Mouse (Mus musculus) embryo, embryonic 9.5 days (tissue): ENCODE measurements at regions not wholly inside any gene's neighbourhood (a gene's known extent, or its start where the extent isn't known, plus 50 kb on each side); places are given as distances from the start of the nearest gene placed in this dataset.
A peak's percentile ranks its signal among the peaks of the same experiment; 100 is the strongest.

Experiments used
- DNase-seq: peaks from one replicate; pipeline ENCODE4 v3.0.0-alpha.2; 2017; ENCODE audit errors: extremely low spot score

DNA sequence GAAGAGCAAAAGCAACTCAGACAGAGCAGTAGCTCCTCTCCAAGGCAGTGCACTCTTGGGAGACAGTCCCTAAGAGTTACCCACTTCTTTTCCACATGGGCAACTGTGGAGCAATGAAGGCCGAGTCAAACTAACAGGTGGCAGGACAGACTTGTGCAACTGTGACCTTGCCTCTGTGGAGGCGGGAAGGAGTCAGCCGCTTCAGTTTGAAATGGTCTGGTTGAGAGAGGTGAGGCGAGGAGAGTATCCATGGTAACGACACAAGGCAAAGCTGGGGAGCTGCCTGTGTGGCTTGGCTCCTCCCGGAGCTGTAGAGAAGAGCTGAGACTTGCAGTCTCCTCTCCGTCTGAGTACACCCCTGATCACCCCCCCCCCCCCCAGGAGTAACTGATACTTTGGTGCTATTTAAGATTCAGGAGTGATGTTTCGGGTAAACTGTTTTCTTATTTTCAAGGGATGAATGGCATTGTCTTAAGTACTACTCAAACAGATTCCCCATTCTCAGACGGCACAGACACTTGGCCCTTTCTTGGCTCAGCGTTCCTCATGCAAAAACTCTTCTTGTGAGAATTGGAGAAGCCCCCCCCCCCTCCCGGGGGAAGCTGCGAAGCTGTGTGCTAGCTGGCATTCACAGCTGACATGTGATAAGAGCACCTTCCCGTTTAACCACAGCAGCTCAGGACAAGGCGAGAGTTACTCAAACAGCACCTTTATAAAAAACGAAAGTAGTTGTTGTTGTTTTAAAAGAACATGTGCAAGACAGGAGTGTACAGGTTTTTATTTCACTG is 54.9 kb upstream of the Chst1 start:
- DNase-seq = peak; percentile 29

DNA sequence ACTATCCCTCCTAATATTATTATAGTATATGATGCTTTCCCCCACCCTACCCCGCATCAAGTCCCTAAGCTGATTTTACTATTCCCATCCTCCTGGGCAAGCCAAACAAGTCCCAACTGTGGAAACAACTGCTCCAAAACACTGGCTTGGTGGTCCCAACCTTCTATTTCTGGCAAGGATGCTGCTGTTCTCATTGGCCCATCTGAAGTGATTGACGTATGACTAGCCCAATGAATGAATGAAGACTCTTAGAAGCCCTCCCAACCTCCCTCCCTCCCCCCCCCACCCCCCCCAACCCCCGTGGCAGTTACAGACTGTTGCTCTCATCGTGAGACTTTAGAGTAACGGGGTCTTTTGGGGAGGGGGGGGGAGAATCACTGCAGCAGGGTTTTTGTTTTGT is 58.7 kb upstream of the Chst1 start:
- no peak for DNase-seq

DNA sequence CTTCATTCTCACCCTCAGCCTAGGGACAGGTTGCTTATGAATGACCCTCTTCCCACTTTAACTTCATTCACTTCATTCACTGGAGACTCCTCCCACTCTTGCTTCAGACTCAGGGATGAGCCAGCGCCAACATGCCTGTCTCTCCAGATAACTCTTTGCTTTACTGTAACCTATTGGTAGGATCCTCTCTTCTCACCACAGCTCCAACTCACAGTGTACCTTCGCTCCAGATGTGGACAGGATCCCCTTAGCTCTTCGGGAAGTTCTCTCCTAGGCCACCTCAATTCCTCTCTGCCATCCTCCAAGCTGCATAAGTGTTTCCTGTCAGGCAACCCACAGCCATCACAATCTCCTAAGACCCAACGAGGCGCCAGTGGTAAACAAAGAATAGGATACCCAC is 67.5 kb upstream of the Chst1 start:
- no peak for DNase-seq

- DNase-seq = peak; percentile 10
Observed at GRCm38 (mm10) chr2:92530677-92531076, 68.8 kb upstream of the Chst1 start.

GRCm38 (mm10) chr2:92529670-92530322 is 69.5 kb upstream of the Slc35c1 start:
- DNase-seq = no peak

DNA sequence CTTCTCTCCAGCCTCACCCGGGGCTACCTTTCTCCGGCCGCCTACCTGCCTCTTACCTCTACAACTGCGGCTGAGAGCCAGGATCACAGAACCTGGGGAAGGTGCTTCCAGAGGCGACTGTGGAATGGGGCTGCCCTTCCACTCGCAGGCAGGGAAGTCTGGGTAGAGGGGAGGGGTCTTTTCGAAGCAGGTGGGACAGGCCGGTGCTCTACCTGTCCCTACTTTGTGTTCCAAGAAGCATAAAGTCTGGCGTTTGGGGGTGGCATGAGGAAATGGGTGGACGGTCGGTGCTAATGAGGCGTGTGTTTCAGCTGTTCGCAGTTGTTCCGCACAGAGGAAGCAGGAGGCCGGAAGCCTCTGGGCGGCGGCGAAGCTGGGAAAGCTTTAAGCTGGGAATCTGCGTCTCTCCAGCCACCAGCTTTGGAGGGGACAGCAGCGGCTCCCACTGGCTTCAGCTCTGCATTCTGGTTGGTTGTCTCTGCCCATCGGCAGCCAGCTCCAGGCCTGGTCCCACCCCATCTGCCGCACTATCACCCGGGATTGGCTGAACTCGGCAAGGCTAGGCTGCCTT is 68.8 kb upstream of the Slc35c1 start:
- peak; percentile 81 for DNase-seq

GRCm38 (mm10) chr2:92528119-92528830 is 67.9 kb upstream of the Slc35c1 start:
- DNase-seq = no peak

DNA sequence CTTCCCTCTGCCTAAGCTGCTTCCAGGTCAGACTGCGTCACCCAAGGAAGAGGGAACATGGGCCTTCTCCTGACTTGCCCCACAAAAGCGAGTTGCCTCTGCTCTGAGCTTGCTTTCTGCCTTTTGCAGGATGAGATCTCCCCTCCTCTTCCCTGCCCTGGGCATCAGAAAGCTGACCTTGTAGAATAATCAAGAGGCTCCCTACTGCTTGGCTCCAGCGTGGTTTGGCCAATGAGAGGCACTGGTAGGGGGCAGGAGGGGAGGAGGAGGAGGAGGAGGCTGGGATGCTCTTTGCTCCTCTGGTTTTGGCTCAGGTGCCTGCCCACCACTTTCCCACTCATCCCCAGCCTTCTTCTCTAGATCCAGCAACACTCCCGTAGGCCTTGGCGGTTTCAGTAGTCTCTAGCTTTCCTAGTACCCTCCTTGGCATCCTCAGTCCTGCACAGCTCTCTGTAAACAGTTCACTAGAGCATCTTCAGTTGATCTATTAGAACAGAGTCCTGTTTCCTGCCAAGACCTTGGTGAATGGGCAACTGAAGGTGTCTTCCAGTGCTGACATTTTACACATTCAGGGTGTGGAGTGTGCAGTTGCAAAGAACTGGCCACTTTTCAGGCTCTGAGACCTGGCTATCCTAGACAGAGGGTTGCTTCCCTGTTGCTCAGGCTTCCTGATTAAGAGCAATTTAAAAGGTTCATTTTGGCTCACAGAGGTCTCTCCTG is 66.5 kb upstream of the Slc35c1 start:
- DNase-seq = no peak

GRCm38 (mm10) chr2:92525628-92526027 is 65.3 kb upstream of the Slc35c1 start:
- DNase-seq = no peak

DNA sequence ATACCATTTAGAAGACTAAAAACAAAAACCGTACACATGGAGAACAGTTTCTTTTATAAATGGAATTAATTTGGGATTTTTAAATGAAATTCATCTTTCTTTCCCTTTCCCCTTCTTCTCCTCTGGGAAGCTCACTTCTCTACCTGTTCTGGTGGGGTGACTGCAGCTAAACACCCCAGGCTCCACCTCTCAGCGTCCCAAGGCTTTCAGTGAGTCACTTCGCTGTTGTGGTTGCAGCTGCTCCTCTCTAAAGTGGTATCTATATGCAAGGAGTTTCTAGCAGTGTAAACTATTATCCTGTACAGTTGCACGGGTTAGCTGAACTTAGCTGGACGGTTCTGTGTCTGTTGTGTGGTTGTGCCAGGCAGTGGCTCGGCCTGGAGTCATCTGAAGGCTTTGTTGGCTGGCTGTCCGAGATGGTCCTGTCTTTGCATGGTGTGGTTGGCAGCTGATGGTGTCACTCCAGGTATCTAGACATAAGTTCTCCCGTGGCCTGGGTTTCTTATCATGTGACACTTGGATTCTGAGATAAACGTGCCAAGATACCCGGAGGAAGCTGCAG is 64.8 kb upstream of the Slc35c1 start:
- no peak for DNase-seq

DNA sequence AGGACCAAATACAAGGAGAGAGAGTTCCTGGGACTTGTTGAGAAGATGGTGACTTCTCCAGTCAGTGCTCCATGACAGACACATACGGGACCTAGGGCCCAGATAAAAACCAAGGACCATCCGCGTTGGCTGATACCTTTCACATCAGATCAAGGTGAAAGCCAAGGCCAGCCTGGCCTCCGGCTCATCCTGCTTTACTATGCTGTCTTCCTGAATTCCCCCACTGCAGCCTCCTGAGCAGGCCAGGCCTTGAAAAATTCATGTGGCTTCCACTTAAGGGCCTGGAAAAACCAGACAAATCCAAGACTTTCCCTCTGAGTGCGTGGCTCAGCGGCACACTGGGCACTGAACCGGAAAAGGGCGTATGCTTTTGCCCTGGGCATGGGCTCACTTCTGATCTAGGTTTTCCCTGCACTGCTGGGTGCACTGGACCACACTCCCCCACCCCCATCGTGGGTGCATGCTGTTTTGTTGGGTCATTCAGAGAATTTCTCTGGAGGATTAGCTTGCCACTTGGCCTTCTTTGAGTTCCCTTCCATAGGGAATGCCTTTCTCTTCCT is 64.1 kb upstream of the Slc35c1 start:
- DNase-seq = no peak

DNA sequence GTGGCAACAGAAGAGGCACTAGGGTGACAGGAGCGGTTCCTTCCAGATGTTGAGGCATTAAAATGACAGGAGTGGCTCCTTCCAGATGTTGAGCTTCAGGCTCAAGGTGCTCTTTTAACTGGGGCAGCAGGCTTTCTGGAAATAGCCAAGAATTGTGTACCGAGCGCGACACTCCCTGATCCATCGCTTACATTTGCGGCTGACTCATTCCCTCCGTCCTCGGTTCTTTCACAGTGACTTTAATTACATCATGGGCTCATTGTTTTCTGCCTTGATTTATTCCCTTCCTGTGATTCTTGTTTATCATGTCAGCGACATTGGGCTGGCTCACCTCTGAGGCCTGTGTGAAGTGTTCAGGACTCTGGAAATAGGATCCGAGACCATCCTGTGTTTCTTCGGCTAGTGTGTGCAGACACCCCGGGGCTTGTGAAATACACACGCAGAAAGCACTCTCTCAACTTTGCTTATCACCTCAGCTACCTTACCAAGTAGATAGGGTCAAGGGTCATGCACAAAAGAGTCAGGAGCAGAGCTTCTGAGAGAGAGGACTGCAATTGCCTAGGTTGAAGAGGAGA is 63.1 kb upstream of the Slc35c1 start:
- DNase-seq = no peak

GRCm38 (mm10) chr2:92521527-92521926 is 61.2 kb upstream of the Slc35c1 start:
- no peak for DNase-seq

DNA sequence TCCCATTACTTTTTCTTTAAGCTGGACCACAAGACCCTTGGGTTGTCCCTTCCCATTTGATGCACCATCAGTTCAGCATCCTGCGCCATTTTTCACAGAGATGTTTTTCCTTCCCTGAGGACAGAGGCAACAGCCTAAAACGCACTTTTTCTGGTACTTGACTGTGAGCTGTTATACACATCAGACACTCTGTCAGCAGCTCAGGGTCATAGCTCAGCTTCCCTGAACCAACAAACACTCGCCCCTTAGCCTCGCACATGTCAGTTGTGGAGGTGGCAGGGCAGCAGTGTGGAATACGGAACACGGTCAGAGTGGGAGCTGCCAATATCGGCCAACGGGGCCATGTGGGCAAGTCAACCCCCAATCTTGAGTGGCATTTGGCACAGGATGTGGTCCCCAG is 59.1 kb upstream of the Slc35c1 start:
- no peak for DNase-seq

DNA sequence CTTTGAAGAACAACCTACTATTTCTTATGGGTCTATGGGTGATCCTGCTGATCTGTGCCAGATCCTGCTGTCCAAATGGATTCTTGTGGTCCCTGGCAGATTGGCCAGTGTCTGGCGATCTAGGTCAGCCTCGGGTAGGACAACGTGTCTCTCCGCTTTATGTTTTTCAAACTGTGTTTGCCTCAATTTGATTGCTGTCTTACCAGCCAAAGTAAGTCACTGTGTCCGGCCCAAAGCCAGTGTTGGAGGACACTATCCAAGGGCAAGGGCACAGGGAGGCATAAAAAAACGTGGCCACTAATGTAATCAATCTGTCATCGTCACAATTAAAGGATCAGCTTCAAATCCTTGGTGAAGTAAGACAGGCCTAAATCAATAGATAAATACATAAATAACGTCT is 58.6 kb upstream of the Slc35c1 start:
- DNase-seq = no peak

GRCm38 (mm10) chr2:92514961-92515360 is 54.6 kb upstream of the Slc35c1 start:
- DNase-seq = no peak

DNA sequence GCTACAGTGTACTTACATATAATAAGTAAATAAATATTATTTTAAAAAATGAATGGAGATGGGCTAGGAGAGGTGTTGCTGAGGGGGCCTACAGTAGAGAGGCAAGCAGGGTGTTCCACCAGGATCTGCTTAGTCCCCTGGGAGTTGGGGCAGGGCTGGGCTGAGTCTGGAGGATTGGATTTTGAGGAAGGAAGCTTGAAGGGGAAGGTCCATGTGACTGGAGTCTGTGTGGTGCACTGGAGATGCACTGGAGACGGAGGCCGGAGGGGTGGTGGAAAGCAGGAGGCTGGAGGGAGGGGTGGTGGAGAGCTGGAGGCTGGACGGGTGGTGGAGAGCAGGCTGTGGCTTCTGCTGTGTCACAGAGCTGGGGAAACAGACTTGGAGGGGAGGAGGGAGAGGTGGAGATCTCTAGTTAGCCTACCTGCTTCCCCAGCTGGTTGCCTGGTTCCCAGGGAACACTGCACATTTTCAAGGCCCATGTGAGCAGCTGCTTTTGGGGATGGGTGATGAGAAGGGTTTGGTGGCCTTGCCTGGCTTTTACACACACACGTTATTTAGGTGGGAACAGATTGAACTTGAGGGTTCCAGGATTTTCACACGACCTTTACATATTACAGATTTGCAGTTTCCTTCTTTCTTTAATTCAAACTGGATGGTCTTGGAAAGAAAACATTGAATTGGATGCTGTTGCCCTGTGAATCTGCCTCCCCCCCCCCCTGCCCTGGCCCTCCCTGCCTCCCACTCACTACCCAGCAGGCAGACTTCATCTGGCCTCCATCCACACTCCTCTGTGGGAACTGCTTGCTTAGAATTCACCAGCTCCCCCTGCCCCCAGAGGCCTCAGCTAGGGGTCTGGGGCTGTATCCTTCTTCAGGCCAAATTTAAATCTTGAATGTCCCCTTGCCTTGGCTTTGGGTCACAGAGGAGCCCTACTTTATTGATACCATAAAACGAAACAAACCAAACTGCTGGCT is 51.7 kb upstream of the Slc35c1 start:
- DNase-seq = no peak
